Mouse (Mus musculus) layer of hippocampus, adult 9-11 months (tissue): ENCODE measurements around the gene Hpgd.

Source experiments
- DNase-seq: peaks from one replicate; pipeline ENCODE4 v3.0.0; 2022

The Hpgd gene

DNA sequence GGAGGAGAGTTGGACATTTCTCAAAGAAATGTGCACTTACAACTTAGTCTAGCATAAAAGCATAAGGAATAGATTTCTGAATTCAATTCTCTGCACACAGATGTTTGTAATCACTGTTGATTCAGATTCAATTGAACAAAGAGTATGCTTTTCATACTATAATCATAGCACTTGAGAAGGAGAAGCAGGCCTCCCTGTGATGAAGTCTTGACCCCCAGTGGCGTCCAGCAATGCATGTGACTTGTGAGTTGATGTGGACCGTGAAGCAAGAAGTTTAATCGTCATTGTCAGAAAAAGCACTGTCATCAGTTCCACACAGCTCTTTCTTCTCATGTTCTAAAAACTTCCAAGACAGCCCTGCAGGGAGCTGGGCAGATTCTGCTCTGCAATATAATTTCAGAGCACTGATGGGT lies 33.8 kb downstream of the Hpgd start:
- no peak for DNase-seq

DNA sequence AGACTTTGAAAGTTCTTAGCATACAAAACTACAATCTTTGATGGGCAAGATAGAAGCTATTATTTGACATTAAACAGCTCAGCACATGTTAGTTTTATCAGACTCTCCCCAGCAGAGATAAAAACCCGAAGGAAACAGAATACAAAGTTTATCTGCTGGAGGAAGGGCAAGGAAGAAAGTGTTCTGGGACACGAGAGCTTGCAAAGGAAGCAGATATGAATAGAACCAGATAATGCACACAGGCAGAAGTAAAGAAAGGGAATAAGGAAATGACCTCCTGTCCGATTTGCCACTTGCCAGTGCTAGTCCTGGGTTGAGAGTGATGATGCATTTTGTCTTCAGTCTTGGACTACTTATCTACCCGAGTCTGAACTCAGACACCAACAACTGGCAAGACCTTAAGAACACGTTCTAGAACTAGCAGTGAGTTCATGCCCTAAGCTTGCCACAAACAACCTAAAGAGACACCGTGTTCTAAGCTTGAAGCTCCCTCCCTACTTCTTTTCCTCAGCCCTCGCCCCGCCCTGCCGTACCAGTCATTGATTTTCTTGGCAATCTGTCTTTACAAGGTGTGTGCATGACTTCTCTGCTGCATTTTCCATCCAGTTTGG lies 41.1 kb downstream of the Hpgd start:
- no peak for DNase-seq

DNA sequence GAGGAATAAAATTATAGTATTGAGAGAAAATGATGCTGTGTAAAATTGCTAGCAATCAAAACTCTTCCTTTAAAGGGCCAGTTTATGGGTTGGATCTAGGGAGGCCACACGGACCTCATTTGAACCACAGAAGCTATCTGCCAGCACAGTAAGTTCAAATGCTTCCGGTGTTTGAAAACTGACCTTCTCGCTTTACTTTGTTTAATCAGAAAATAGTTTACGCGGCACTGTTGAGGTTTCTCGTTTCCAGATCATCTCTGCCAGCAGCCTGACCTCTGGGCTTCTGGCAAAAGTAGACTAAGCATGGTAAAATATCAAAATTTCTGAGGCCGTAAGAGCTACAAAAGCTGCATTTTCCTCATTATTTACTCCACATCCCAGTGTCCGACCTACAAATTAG lies 42.4 kb downstream of the Hpgd start:
- DNase-seq: no peak

DNA sequence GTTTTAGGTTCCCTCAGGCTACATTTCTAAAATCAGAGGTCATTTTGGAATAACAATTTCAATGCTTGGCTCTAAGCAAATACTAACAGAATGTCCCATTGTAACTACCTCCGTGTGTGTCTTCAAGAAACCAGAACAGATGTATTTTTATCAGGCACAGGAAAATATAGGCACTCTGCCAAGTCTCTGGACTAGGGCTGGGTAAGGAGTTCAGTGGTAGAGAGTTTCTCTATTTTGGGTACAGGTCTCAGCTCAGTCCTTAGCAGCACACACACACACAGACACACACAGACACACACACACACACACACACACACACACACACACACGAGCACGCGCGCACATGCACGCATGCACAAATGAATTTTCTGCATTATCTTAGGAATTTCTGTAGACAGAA lies 49.1 kb downstream of the Hpgd start:
- no peak for DNase-seq

DNA sequence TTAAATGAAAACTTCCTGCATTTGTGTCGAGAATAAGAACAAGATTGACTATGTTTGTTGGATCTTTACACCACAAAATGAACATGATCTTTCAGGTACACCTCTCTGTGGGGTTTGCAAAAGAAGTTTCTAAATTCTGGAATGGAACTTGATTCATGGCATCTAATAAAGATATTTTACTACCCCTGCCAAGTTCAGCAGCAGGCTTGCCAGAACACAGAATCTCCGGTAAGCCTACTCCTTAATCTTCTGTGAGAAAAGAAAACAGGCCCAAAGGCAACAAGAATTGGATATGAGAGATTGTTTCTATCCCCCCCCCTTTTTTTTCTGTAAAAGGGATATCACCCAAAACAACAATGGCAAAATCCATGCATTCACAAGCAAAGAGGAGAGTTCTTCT lies 49.6 kb downstream of the Hpgd start:
- no peak for DNase-seq

DNA sequence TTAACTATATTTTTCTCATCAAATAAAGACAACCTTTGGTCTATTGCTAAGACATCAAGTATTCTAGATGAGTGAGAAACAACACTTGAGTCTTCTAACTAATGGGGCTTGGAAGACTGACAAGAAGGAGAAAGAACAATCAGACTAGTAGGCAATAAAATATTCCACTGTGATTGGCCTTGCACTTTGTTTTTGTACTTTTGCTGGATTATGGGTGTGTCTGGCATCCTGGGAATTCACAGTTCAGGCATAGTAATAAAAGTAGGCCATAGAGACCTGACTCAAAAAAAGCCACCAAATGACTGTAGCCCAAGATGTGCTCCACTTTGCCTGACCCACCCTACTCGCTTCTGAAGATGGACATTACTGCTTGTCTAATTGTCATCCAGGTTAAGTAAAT lies 50.0 kb downstream of the Hpgd start:
- no peak for DNase-seq

DNA sequence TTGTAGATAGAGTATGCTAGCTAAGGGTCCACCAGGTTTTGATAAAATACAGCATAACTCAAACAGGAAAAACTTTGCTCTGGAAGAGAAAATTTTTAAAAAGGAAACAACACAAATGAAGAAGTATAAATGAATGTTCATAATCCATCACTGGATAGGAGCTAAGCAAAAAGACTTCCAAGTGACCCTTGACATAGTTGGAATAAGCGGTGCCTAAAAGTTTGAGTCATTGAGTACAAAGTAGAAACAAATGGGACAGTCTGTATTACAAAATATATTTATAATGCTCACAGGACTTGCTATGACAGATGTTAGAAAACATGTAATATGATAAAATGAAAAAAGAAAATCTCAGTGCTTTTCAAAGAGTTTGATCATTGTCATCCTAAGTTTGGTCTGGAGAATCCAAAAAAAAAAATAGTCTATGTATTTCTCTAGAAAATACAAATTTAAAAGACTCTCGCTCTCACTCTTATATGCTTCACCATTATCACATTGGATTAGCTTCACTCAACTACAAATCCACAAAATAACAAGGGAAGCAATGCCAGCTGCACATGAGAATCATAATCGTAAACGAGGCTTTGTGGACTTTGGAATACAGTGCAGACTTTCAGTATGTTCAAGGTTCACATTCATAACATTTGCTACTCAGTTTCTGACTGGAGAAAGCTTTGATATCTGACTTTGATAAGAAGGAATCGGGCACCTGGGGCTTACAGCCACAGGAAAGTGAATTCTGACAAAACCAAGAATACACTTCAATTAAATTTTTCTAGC lies 51.4 kb downstream of the Hpgd start:
- no peak for DNase-seq

DNA sequence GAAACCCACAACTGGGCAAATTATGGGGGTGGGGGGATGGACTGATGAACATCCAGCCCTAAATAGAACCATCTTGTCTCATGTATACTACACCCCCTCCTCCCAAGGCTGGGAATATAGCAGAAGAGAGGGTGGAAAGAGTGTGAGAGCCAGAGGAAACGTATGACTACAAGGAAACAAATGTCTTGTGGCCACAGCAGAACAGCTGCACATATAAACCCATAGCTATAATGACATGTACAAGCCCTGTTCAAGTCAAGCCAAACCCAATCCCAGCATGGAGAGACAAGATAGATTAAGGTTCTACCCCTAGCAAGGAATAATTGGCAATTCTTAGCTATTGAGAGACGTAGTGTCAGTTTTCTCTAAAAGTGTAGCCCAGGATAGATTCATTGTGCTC lies 68.8 kb downstream of the Hpgd start:
- DNase-seq: no peak
